Mouse (Mus musculus) 416B (cell line): ENCODE results near the gene Cers5.
A peak's percentile ranks its signal among the peaks of the same experiment; 100 is the strongest.
"Not testable (repeated sequence)": the region's sequence is repeated elsewhere in the genome, so short reads cannot be mapped to it uniquely, and the experiment has no call there.

ENCODE experiments used
- DNase-seq: peaks from one replicate; pipeline ENCODE4 v3.0.0; 2011; ENCODE audit warnings: low read depth

Cers5 gene

GRCm38 (mm10) chr15:99787625-99788120 lies 15.0 kb upstream of the Cers5 start:
- DNase-seq = no peak

GRCm38 (mm10) chr15:99778677-99779335 lies 6.1 kb upstream of the Cers5 start:
- DNase-seq = no peak

- DNase-seq = peak; percentile 57
Measured at GRCm38 (mm10) chr15:99778148-99778547, 5.5 kb upstream of the Cers5 start.

GRCm38 (mm10) chr15:99772925-99773324 lies 240 bp upstream of the Cers5 start:
- no peak for DNase-seq

- peak; percentile 95 for DNase-seq
Measured at GRCm38 (mm10) chr15:99772277-99772880, 306 bp downstream of the Cers5 start.

- DNase-seq = peak; percentile 73
Measured at GRCm38 (mm10) chr15:99771601-99772276, 946 bp downstream of the Cers5 start.

GRCm38 (mm10) chr15:99771004-99771500 lies 1.6 kb downstream of the Cers5 start:
- no peak for DNase-seq

- no peak for DNase-seq
Measured at GRCm38 (mm10) chr15:99768761-99769160, 3.9 kb downstream of the Cers5 start.

GRCm38 (mm10) chr15:99767467-99767866 lies 5.2 kb downstream of the Cers5 start:
- DNase-seq = no peak

- DNase-seq = no peak
Measured at GRCm38 (mm10) chr15:99754204-99754603, 18.5 kb downstream of the Cers5 start.

- no peak for DNase-seq
Measured at GRCm38 (mm10) chr15:99740229-99740628, 32.5 kb downstream of the Cers5 start.

GRCm38 (mm10) chr15:99736675-99737074 lies 36.0 kb downstream of the Cers5 start:
- no peak for DNase-seq

GRCm38 (mm10) chr15:99735631-99736030 lies 37.1 kb downstream of the Cers5 start:
- no peak for DNase-seq

- no peak for DNase-seq
Measured at GRCm38 (mm10) chr15:99733186-99733585, 39.5 kb downstream of the Cers5 start.

GRCm38 (mm10) chr15:99731678-99732077 lies 41.0 kb downstream of the Cers5 start:
- no peak for DNase-seq

GRCm38 (mm10) chr15:99731167-99731566 lies 41.5 kb downstream of the Cers5 start:
- DNase-seq = peak; percentile 18

- DNase-seq = peak; percentile 14
Measured at GRCm38 (mm10) chr15:99729056-99729783, 43.5 kb downstream of the Cers5 start.

GRCm38 (mm10) chr15:99728211-99728610 lies 44.5 kb downstream of the Cers5 start:
- DNase-seq = no peak

GRCm38 (mm10) chr15:99727525-99727924 lies 45.2 kb downstream of the Cers5 start:
- DNase-seq = no peak

- DNase-seq = not testable (repeated sequence)
Measured at GRCm38 (mm10) chr15:99727039-99727438, 45.6 kb downstream of the Cers5 start.

GRCm38 (mm10) chr15:99726549-99726948 lies 46.1 kb downstream of the Cers5 start:
- DNase-seq = no peak
